Mouse (Mus musculus): ENCODE results near the gene Rps6kb2.

DNA sequence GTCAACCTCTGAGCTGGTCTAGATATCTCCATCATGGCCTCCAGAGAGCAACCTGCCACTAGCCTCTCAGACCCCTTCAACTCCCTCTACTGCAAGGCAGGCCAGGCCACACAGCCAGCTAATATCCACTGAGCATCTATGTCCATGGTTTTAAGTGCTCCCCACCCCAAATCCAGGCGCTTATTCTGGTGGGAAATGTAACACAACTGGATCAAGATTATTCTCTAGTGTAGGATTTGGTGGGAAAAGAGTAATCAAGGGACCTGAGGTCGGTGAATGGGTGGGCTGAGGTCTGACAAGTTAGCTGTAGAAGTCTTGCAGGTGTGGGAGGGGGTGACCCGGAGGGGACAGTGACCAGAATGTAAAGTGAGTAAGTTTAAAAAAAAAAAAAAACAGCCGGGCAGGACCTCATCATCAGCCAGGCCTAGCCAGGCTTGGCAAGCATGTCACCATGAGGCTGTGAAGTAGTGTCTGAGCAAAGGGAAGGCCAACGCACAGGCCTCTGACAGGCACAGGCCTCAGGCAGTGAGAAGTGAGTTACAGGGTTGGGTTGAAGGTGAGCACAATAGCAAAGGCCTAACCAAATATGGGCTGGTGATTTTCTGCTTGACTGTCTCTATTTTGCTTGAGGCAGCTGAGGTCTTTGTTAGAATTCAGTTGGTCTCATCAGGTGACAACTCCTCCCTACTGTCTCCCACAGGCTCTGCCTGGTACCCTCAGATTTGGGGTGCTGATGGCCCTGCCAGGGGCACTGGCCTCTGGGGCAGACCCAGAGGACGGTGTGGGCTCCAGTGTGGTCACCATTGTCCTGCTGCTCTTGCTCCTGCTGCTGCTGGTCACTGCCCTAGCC lies 7.7 kb downstream of the Rps6kb2 start:
- TF ChIP-seq HCFC1 (IDR thresholded peaks at IDR 0.05; ENCODE audit: borderline replicate concordance, insufficient read depth, low read length) (no peak), ZC3H11A (IDR thresholded peaks at IDR 0.05; ENCODE audit: borderline replicate concordance, low read depth, low read length) (no peak), ZNF384 (IDR thresholded peaks at IDR 0.05; ENCODE audit: low read depth, low read length) (no peak)
